Mouse (Mus musculus) C2C12 (cell line): ENCODE measurements around the gene Mto1. TPM values are rescaled to one million over a fixed set of nuclear protein-coding genes. Genes with fewer than 3 reads are reported as not detected.

Experiments used
- H3K27me3 ChIP-seq: one replicate; pipeline ENCODE4 v1.6.1; 2011; ENCODE audit not compliant: control insufficient read depth, insufficient read depth, insufficient read length
- H3K36me3 ChIP-seq: one replicate; pipeline ENCODE4 v1.6.1; 2011; ENCODE audit not compliant: control insufficient read depth, insufficient read depth
- H3K4me3 ChIP-seq: one replicate; pipeline ENCODE4 v1.5.1; 2011; ENCODE audit warnings: mild to moderate bottlenecking, control low read depth; ENCODE audit not compliant: poor library complexity, insufficient read depth, severe bottlenecking
- H3K79me2 ChIP-seq: one replicate; pipeline ENCODE4 v1.6.1; 2011; ENCODE audit not compliant: control insufficient read depth, insufficient read depth
- H3K79me3 ChIP-seq: one replicate; pipeline ENCODE4 v1.6.1; 2011; ENCODE audit warnings: low read depth, control low read depth
- H3ac ChIP-seq: one replicate; pipeline ENCODE3; 2011; ENCODE audit warnings: low read depth; ENCODE audit not compliant: control insufficient read depth, insufficient read length
- CEBPB ChIP-seq: IDR thresholded peaks from one replicate; pipeline ENCODE4 v1.6.1; 2011; ENCODE audit warnings: low read depth, mild to moderate bottlenecking, control low read depth, moderate library complexity
- CTCF ChIP-seq: IDR thresholded peaks from one replicate; pipeline ENCODE4 v1.5.1; 2011; ENCODE audit not compliant: control insufficient read depth, insufficient read depth, insufficient read length
- FOSL1 ChIP-seq: IDR thresholded peaks from one replicate; pipeline ENCODE4 v1.8.0; 2011; ENCODE audit warnings: mild to moderate bottlenecking, low read length; ENCODE audit not compliant: poor library complexity, insufficient read depth, severe bottlenecking
- MAX ChIP-seq: IDR thresholded peaks from one replicate; pipeline ENCODE4 v1.6.1; 2011; ENCODE audit warnings: mild to moderate bottlenecking, control low read depth
- MYOD1 ChIP-seq: IDR thresholded peaks from one replicate; pipeline ENCODE4 v1.6.1; 2011; ENCODE audit warnings: low read depth; ENCODE audit not compliant: control insufficient read depth, insufficient read length
- MYOG ChIP-seq: IDR thresholded peaks from one replicate; pipeline ENCODE4 v1.6.1; 2011; ENCODE audit not compliant: control insufficient read depth, insufficient read length; ENCODE audit errors: extremely low read depth
- USF1 ChIP-seq: IDR thresholded peaks from one replicate; pipeline ENCODE4 v1.6.1; 2011; ENCODE audit warnings: low read depth, mild to moderate bottlenecking, control low read depth, moderate library complexity
- polyA plus RNA-seq: library from polyadenylated mRNA; unstranded; fragments of >200 nt; fragmentation: generic; extraction: Trizol; gene quantifications from one replicate; pipeline ENCODE4 v1.2.1, GENCODE M21; 2012; ENCODE audit warnings: missing spikeins

Gene Mto1
- polyA plus RNA-seq, 1 experiment = 11.2 TPM

GRCm38 (mm10) chr9:78505223-78505622, 57.2 kb downstream of the Mto1 start:
- no peak overlapping the region for H3K4me3 ChIP-seq
- no peaks in the 10 kb centered on the region for H3K79me3 ChIP-seq
- H3ac ChIP-seq = no peak overlapping the region
- H3K79me2 ChIP-seq = no peaks in the 10 kb centered on the region
- no peaks in the 10 kb centered on the region for H3K36me3 ChIP-seq
- H3K27me3 ChIP-seq = no peaks in the 10 kb centered on the region
- TF ChIP-seq MYOG = no peak
- TF ChIP-seq MYOD1 = no peak

DNA sequence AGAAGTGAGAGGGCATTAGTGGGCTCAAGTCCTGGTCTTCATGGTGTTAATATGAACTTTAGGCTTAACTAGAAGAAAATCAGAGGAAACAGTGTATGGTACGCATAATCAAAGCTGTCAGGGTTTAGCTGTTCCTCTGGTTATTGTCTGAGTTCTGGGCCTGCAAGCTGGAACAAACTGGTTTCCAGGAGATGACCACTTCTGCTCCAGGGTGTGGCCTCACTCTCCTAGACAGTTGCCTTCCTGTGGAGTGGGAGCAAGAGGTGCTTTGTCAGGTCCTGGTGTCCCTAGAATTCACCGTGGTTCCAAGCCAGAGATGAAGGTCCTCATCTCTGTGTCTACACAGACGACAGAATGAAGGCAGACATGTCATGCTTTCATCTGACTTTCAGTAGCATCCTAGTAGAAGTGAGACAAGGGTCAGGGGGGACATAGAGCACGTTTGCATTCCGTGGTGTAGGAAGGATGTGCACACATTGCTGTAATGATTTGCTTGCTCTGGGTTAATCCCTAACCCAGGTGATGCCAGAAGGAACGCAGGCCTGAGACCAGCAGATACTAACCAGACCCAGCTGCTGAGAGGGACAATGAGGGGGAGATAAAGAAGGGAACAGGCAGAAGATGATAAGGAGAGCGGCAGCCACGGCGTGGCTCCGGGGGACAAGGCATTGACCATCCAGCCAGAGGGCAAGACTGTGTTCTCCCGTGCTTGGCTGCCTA, 58.2 kb downstream of the Mto1 start:
- no peaks in the 10 kb centered on the region for H3K36me3 ChIP-seq
- no peaks in the 10 kb centered on the region for H3K27me3 ChIP-seq
- H3K79me3 ChIP-seq = no peaks in the 10 kb centered on the region
- H3ac ChIP-seq = no peak overlapping the region
- TF ChIP-seq CTCF = no peak
- no peak for TF ChIP-seq MYOG
- no peak for TF ChIP-seq MYOD1
- no peak for TF ChIP-seq MAX
- no peak for TF ChIP-seq CEBPB
- TF ChIP-seq USF1 = no peak
- TF ChIP-seq FOSL1 = no peak
- H3K79me2 ChIP-seq = no peaks in the 10 kb centered on the region
- H3K4me3 ChIP-seq = no peak overlapping the region

- H3K27me3 ChIP-seq = no peaks in the 10 kb centered on the region
- H3K79me3 ChIP-seq = no peaks in the 10 kb centered on the region
- H3K4me3 ChIP-seq = no peak overlapping the region
- no peak for TF ChIP-seq MAX
- no peak for TF ChIP-seq FOSL1
- no peak for TF ChIP-seq MYOG
- TF ChIP-seq USF1 = no peak
- TF ChIP-seq CEBPB = no peak
- no peak for TF ChIP-seq MYOD1
- H3ac ChIP-seq = no peak overlapping the region
- no peaks in the 10 kb centered on the region for H3K79me2 ChIP-seq
- H3K36me3 ChIP-seq = no peaks in the 10 kb centered on the region
These were observed 58.7 kb downstream of the Mto1 start for GRCm38 (mm10) chr9:78506722-78507077.

- H3K27me3 ChIP-seq = no peaks in the 10 kb centered on the region
- no peak overlapping the region for H3ac ChIP-seq
- H3K79me2 ChIP-seq = no peaks in the 10 kb centered on the region
- H3K36me3 ChIP-seq = no peaks in the 10 kb centered on the region
- TF ChIP-seq MAX (no peak), MYOD1 (no peak), CEBPB (no peak), USF1 (no peak), MYOG (no peak), FOSL1 (no peak), CTCF (no peak)
- no peak overlapping the region for H3K4me3 ChIP-seq
- H3K79me3 ChIP-seq = no peaks in the 10 kb centered on the region
These were observed 60.2 kb downstream of the Mto1 start for GRCm38 (mm10) chr9:78508106-78508786.

- H3K79me3 ChIP-seq = no peaks in the 10 kb centered on the region
- no peak for TF ChIP-seq FOSL1
- no peak for TF ChIP-seq MYOG
- TF ChIP-seq CEBPB = peak; percentile 64
- no peaks in the 10 kb centered on the region for H3K27me3 ChIP-seq
- H3K79me2 ChIP-seq = no peaks in the 10 kb centered on the region
- H3K4me3 ChIP-seq = no peak overlapping the region
- H3ac ChIP-seq = no peak overlapping the region
- H3K36me3 ChIP-seq = no peaks in the 10 kb centered on the region
These were observed 63.7 kb downstream of the Mto1 start for GRCm38 (mm10) chr9:78511705-78512104.

DNA sequence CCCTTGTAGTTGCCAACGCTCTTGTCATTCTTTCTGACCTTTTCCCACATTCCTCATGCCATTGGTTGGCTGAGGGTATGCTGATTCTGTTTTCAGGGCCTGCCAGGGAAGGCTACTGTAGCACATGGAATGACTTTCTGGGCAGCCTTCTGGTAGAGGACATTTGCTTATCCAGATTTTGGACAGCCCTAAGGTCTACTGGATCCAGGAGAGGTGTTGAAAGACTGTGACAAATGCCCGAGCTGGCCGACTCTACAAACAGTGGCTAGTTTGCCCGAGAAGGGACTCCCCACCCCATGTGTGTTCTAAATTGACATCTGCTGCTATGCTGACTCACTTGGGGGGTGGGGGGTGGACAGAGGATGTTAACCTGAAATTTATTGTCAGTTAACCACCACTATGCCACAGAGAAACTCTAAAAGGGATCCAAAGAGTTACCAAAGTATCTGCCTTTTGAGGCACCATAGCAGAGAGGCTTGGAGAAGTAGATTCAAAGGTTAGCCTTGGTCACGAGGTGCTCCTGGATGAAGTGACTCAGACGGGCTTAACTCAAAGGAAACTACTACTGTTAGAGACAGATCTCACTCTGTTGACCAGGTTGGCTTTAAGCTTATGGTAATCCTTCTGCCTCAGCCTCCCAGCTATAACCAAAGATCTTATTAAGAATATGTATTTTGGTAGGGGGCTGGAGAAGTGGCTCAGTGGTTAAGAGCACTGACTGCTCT, 65.9 kb downstream of the Mto1 start:
- TF ChIP-seq FOSL1 = peak; percentile 11
- no peak for TF ChIP-seq CTCF
- no peak for TF ChIP-seq CEBPB
- peak; percentile 86 for TF ChIP-seq USF1
- TF ChIP-seq MYOD1 = peak; percentile 46
- no peak overlapping the region for H3K4me3 ChIP-seq
- H3K27me3 ChIP-seq = no peaks in the 10 kb centered on the region
- no peaks in the 10 kb centered on the region for H3K79me3 ChIP-seq
- H3K36me3 ChIP-seq = no peaks in the 10 kb centered on the region
- no peaks in the 10 kb centered on the region for H3K79me2 ChIP-seq
- no peak overlapping the region for H3ac ChIP-seq
